Mouse (Mus musculus): ENCODE data around the gene Sik3. TPM values are rescaled to one million over a fixed set of nuclear protein-coding genes. Genes with fewer than 3 reads are reported as not detected.
A peak's percentile ranks its signal among the peaks of the same experiment; 100 is the strongest.

Gene Sik3
- polyA plus RNA-seq, 1 experiment, result 16.1 TPM

GRCm38 (mm10) chr9:46268343-46268873 is 255.8 kb downstream of the Sik3 start, which contains the start of gene Apoa5:
Apoa5 (plus strand) TSS chr9:46268633.
- no peak within 1 kb of the TSS for H3K27ac ChIP-seq (replicated peaks; ENCODE audit: low read depth, low read length)
- 0 out of 2 replicates have a peak, but pooled peaks cover under 1% of the 10 kb centered on the region for H3K4me1 ChIP-seq (ENCODE audit: control insufficient read depth, insufficient read depth, insufficient read length, low read length)
- H3K4me3 ChIP-seq (ENCODE audit: insufficient read depth, low read depth, low read length), result no peak within 1 kb of the TSS

GRCm38 (mm10) chr9:46269125-46269524 is 256.5 kb downstream of the Sik3 start:
- Histone ChIP-seq H3K4me1 (ENCODE audit: control insufficient read depth, insufficient read depth, insufficient read length, low read length) (0 out of 2 replicates have a peak, but pooled peaks cover 4% of the 10 kb centered on the region), H3K4me3 (ENCODE audit: insufficient read depth, low read depth, low read length) (no peak overlapping the region), H3K27ac (replicated peaks; ENCODE audit: low read depth, low read length) (no peak overlapping the region)

GRCm38 (mm10) chr9:46270782-46271181 is 258.2 kb downstream of the Sik3 start:
- H3K4me1 ChIP-seq (ENCODE audit: control insufficient read depth, insufficient read depth, insufficient read length, low read length), result 0 out of 2 replicates have a peak, but pooled peaks cover 4% of the 10 kb centered on the region
- H3K4me3 ChIP-seq (ENCODE audit: insufficient read depth, low read depth, low read length), result no peak overlapping the region
- no peak overlapping the region for H3K27ac ChIP-seq (replicated peaks; ENCODE audit: low read depth, low read length)

- Histone ChIP-seq H3K4me3 (ENCODE audit: insufficient read depth, low read depth, low read length) (no peak overlapping the region), H3K27ac (replicated peaks; ENCODE audit: low read depth, low read length) (no peak overlapping the region), H3K4me1 (ENCODE audit: control insufficient read depth, insufficient read depth, insufficient read length, low read length) (0 out of 2 replicates have a peak, but pooled peaks cover 4% of the 10 kb centered on the region)
Measured at GRCm38 (mm10) chr9:46272070-46272469, 259.4 kb downstream of the Sik3 start.

GRCm38 (mm10) chr9:46272677-46273454 is 260.2 kb downstream of the Sik3 start, which contains the start of gene Zpr1:
Zpr1 (plus strand) TSS chr9:46273064.
- peak within 1 kb of the TSS; percentile 94 for H3K4me3 ChIP-seq (ENCODE audit: insufficient read depth, low read depth, low read length)
- 0 out of 2 replicates have a peak, but pooled peaks cover 4% of the 10 kb centered on the region for H3K4me1 ChIP-seq (ENCODE audit: control insufficient read depth, insufficient read depth, insufficient read length, low read length)
- peak within 1 kb of the TSS; percentile 55; the same call in 1 of the 2 replicates for H3K27ac ChIP-seq (replicated peaks; ENCODE audit: low read depth, low read length)

Other genes with a start within 250 kb of the Sik3 start
- gene Cep164, start 184.1 kb upstream of the Sik3 start, polyA plus RNA-seq (2012; ENCODE audit: insufficient read depth, insufficient read length, missing spikeins), result 4.2 and 7.9 TPM in 2 replicates
- gene Bace1, start 174.2 kb upstream of the Sik3 start, polyA plus RNA-seq (2012; ENCODE audit: insufficient read depth, insufficient read length, missing spikeins), result 8.6 and 9.3 TPM in 2 replicates
- 9.5 and 11.6 TPM in 2 replicates for gene Pcsk7, start 106.3 kb upstream of the Sik3 start, polyA plus RNA-seq (2012; ENCODE audit: insufficient read depth, insufficient read length, missing spikeins)
- gene Rnf214, start 105.9 kb upstream of the Sik3 start, polyA plus RNA-seq (2012; ENCODE audit: insufficient read depth, insufficient read length, missing spikeins), result 20.6 and 23.0 TPM in 2 replicates
- 17.2 and 26.0 TPM in 2 replicates for gene Tagln, start 76.8 kb upstream of the Sik3 start, polyA plus RNA-seq (2012; ENCODE audit: insufficient read depth, insufficient read length, missing spikeins)
- 19.6 and 42.1 TPM in 2 replicates for gene Sidt2, start 57.6 kb upstream of the Sik3 start, polyA plus RNA-seq (2012; ENCODE audit: insufficient read depth, insufficient read length, missing spikeins)
- gene Pafah1b2, start 130 bp upstream of the Sik3 start, polyA plus RNA-seq (2012; ENCODE audit: insufficient read depth, insufficient read length, missing spikeins), result 27.8 and 43.8 TPM in 2 replicates
- 6.7 TPM in 1 of 2 replicates, not detected in the other for gene Apoa1, start 215.8 kb downstream of the Sik3 start, polyA plus RNA-seq (2012; ENCODE audit: insufficient read depth, insufficient read length, missing spikeins)
- 7.4 and 8.2 TPM in 2 replicates for gene Apoc3, start 222.8 kb downstream of the Sik3 start, polyA plus RNA-seq (2012; ENCODE audit: insufficient read depth, insufficient read length, missing spikeins)
- 1.7 TPM in 1 of 2 replicates, not detected in the other for gene Apoa4, start 227.9 kb downstream of the Sik3 start, polyA plus RNA-seq (2012; ENCODE audit: insufficient read depth, insufficient read length, missing spikeins)